Mouse (Mus musculus): ENCODE measurements around the gene Gp1bb. TPM values are rescaled to one million over a fixed set of nuclear protein-coding genes. Genes with fewer than 3 reads are reported as not detected.
A peak's percentile ranks its signal among the peaks of the same experiment; 100 is the strongest.

Gene Gp1bb
- polyA plus RNA-seq, 1 experiment from 2014 or later, result 5.1 TPM

DNA sequence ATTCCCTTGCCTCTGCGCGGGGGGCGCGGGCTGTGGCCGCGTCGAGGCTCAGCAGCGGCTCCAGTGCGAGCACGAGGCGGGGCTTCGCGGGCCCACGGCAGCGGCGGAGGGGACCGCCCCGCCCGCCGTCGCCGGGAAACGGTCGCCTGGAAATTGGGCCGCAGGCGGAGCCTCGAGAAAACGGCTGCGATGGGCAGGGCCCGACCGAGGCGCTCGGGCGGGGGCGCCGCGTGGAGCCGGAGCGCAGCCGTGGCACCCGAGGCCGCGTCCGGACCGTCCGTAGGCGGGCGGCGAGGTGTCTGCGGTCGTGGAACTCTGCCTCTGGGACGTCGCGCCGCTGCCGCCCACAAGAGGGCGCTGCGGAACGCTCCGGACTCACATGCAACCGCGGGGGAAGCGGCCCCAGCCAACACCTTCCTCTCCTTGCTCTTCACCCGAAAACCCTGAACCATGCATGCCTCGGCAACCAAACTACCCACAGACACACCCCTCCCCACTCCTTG, 4.2 kb upstream of the Gp1bb start, which contains the start of gene Gm49601:
TSS of gene Gm49601 (minus strand) at position 52 of the 503 bp plus-strand sequence.
- peak within 1 kb of the TSS; percentile 86 for H3K4me3 ChIP-seq
- ATAC-seq, result peak; percentile 31
- peaks cover 44% of the 10 kb centered on the region for H3K36me3 ChIP-seq (ENCODE audit: poor library complexity, severe bottlenecking)
- H3K9me3 ChIP-seq (replicated peaks), result no peaks in the 10 kb centered on the region
- peak within 1 kb of the TSS; percentile 93 for H3K9ac ChIP-seq
- peaks cover 67% of the 10 kb centered on the region for H3K27me3 ChIP-seq
- WGBS, result under 1% methylated on average over 61 of the region's 65 CpGs
- peaks cover 50% of the 10 kb centered on the region for H3K4me1 ChIP-seq
- peak within 1 kb of the TSS; percentile 88 for H3K4me2 ChIP-seq
- no peak within 1 kb of the TSS for H3K27ac ChIP-seq

DNA sequence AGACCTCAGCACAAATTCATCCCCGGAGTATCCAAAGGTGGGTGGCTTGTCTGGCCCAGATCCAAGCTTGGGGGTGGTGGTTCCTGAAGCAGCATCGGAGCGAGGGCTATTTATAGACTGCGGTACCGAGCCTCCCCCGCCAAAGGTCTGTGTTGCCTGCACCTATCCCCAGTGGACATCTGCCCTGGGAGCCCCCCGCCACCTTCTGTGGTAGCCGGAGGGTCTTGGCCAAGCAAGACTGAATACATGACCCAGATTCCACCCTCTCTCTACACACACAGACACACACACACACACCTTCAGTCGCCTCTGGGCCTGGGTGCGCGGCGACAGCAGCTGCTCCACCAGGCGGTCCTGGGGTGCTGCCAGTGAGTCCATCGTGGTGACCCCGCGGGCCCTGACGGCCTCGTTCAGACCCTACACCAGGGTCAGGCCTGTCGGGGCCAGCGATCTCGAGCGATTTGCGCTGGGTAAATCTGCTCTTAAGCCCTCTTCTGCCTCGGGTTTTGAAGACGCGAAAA, 3.6 kb upstream of the Gp1bb start:
- peaks cover 44% of the 10 kb centered on the region for H3K36me3 ChIP-seq (ENCODE audit: poor library complexity, severe bottlenecking)
- ATAC-seq, result peak; percentile 0; the same call in 1 of the 2 replicates
- H3K9ac ChIP-seq, result peak overlapping the region; percentile 70
- peak overlapping the region; percentile 88 for H3K4me2 ChIP-seq
- H3K9me3 ChIP-seq (replicated peaks), result no peaks in the 10 kb centered on the region
- no peak overlapping the region for H3K27ac ChIP-seq
- WGBS, result 14% methylated on average over 26 of the region's 26 CpGs
- peaks cover 56% of the 10 kb centered on the region for H3K4me1 ChIP-seq
- peak overlapping the region; percentile 86 for H3K4me3 ChIP-seq
- H3K27me3 ChIP-seq, result peaks cover 72% of the 10 kb centered on the region

DNA sequence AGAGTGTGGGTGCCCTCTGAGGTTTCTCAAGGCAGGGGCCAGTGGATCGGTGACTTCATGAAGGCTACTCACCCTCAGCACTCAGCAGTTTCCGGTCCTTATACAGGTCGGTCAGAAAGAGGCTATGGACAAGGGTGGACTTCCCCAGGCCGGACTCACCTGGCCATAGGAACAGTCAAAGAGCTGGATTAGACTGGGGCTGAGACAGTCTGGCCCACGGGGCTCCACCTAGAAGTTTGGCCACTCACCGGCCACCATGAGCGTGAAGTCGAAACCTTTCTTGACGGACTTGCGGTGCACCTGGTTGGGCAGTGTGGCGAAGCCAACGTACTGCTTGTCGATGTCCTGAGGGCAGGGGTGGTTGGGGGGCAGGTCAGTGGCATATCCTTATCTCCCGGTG, 2.9 kb upstream of the Gp1bb start:
- Histone ChIP-seq H3K4me2 (no peak overlapping the region), H3K9me3 (replicated peaks) (no peaks in the 10 kb centered on the region), H3K9ac (no peak overlapping the region), H3K4me1 (peaks cover 56% of the 10 kb centered on the region), H3K27me3 (peaks cover 75% of the 10 kb centered on the region), H3K27ac (no peak overlapping the region), H3K4me3 (no peak overlapping the region), H3K36me3 (ENCODE audit: poor library complexity, severe bottlenecking) (peaks cover 44% of the 10 kb centered on the region)
- WGBS, result 42% methylated on average over 14 of the region's 14 CpGs
- no peak for ATAC-seq

DNA sequence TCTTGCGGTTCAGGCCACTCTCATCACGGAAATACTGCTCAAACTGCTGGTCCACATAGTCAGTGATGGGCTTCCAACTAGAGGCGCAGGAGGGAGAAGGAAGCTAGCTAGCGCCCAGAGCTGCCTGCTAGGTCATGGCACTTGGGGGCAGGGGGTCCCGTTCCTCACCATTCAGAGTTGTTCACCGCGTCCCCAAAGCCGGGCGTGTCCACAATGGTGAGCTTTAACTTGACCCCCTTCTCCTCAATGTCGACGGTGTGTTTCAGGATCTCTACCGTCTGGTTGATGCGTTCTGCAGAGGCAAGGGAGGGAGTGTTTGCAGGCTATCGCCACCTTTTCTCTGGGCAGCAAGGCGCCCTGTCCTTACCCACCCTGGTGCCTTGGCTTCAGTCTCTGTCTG, 2.4 kb upstream of the Gp1bb start:
- no peak overlapping the region for H3K27ac ChIP-seq
- H3K27me3 ChIP-seq, result peaks cover 80% of the 10 kb centered on the region
- peaks cover 55% of the 10 kb centered on the region for H3K4me1 ChIP-seq
- H3K4me3 ChIP-seq, result no peak overlapping the region
- H3K36me3 ChIP-seq (ENCODE audit: poor library complexity, severe bottlenecking), result peaks cover 44% of the 10 kb centered on the region
- H3K9me3 ChIP-seq (replicated peaks), result no peaks in the 10 kb centered on the region
- no peak overlapping the region for H3K4me2 ChIP-seq
- 25% methylated on average over 15 of the region's 15 CpGs for WGBS
- ATAC-seq, result no peak
- no peak overlapping the region for H3K9ac ChIP-seq

DNA sequence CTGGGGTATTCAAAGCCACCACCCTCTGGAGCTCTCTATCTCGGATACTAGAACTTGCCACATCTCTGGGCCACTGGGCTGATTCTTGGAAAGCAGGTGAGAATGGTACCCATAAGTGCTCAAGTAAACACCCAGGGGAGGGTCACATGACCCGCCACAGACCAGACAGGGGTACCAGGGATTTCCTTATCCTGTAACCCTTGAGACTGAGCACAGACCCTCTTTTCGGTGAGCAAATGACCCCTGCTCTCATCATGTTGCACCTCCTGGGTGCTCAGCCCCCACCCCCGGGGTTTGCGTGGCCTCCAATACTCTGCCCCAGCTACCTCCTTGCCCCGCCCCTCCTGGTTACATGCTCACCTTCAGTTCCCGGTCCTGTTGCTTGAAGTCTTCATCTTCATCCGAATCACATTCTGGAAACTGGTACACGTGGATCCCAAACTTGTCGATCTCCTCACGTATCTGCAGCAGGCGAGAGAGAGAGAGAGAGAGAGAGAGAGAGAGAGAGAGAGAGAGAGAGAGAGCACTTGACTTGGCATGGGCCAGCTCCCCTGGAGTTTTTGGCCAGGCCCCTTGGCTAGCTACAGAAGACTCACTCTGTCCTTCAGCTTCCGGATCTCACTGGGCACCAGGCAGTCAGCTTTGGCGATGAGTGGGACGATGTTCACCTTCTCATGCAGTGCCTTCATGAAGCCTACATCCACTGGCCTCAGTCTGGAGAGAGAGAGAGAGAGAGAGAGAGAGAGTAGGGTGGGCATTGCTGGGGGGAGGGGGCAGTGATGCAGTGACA, 1.7 kb upstream of the Gp1bb start:
- Histone ChIP-seq H3K4me2 (no peak overlapping the region), H3K4me1 (peaks cover 52% of the 10 kb centered on the region), H3K9me3 (replicated peaks) (no peaks in the 10 kb centered on the region), H3K27ac (no peak overlapping the region), H3K27me3 (peaks cover 87% of the 10 kb centered on the region), H3K9ac (no peak overlapping the region), H3K36me3 (ENCODE audit: poor library complexity, severe bottlenecking) (peaks cover 44% of the 10 kb centered on the region), H3K4me3 (no peak overlapping the region)
- no peak for ATAC-seq
- WGBS, result 33% methylated on average over 15 of the region's 15 CpGs

DNA sequence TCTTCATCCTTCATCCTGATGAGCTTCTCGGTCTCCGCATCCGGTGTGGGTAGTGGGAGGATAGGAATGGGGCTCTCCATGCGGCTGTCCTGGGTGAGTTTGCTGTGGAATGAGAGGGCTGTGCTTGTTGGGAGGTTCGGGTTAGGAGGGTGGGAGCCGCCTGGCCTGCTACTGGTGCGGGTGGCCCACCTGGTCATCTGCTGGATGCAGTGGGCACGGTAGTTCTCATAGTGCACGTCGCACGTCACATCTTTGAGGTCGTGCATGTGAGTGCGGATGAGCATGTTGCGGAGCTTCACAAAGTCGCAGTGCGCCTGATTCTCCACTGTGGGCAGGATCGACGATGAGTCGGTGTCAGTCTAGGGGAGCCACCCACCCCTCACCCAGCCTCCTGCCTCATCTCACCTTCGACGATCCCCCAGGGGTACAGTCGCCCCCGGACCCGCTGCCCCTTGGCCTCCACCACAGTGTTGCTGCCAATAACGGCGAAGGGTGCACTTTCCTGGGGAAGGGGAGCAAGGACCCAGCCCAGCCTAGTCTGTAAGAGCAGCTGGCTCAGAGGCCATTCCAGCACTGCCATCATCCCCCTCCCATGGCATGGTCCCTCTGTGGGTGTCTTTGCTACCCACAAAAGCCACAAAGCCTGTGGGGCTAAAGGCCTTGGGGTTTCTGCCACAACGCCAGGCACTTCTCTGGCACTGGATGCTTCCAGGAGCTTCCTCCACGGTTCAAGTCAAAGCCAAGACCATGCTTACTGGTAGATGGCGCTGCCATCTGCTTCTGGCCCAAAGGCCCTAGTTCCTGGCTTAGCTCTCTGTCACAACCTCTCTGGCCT, 930 bp upstream of the Gp1bb start:
- Histone ChIP-seq H3K36me3 (ENCODE audit: poor library complexity, severe bottlenecking) (peaks cover 44% of the 10 kb centered on the region), H3K9ac (no peak overlapping the region), H3K27me3 (peaks cover 95% of the 10 kb centered on the region), H3K4me3 (no peak overlapping the region), H3K4me2 (no peak overlapping the region), H3K9me3 (replicated peaks) (no peaks in the 10 kb centered on the region), H3K27ac (no peak overlapping the region), H3K4me1 (peaks cover 44% of the 10 kb centered on the region)
- 31% methylated on average over 29 of the region's 29 CpGs for WGBS
- no peak for ATAC-seq

DNA sequence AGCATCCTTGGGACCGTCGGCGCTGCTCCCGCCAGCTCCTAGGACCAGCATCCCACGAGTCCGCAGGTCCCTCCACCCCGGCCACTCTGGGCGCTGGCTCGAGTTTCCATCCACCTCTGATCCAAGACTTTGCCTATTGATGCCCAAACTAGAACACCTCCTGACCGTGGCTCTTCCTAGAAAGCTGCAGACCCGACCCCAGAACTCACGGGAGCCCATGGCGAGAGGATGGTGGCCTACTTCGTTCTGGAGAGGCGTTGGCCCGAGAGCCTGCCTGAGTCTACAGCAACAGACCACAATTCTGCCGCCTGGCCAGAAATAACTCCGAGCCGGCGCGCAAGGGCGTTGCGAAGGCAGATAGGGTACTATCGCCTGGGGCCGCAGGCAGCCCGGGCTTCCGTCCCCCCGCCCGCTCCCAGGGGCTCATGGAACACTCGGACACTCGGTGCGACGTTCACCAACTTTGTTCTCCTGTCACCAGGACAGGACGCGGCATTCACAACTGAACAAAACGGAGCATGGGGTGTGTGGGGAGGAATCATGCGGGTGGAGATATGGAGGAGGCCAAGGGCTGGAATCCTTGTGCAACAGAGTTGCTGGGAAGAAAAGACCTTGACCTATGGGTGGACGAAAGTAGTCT, 721 bp downstream of the Gp1bb start:
- Histone ChIP-seq H3K27me3 (peaks cover 93% of the 10 kb centered on the region), H3K4me2 (peak overlapping the region; percentile 79), H3K9me3 (replicated peaks) (no peaks in the 10 kb centered on the region), H3K36me3 (ENCODE audit: poor library complexity, severe bottlenecking) (peaks cover 44% of the 10 kb centered on the region), H3K27ac (no peak overlapping the region), H3K4me3 (peak overlapping the region; percentile 44), H3K9ac (peak overlapping the region; percentile 55; the same call in 1 of the 2 replicates), H3K4me1 (peaks cover 32% of the 10 kb centered on the region)
- ATAC-seq, result no peak
- WGBS, result 4% methylated on average over 38 of the region's 38 CpGs

DNA sequence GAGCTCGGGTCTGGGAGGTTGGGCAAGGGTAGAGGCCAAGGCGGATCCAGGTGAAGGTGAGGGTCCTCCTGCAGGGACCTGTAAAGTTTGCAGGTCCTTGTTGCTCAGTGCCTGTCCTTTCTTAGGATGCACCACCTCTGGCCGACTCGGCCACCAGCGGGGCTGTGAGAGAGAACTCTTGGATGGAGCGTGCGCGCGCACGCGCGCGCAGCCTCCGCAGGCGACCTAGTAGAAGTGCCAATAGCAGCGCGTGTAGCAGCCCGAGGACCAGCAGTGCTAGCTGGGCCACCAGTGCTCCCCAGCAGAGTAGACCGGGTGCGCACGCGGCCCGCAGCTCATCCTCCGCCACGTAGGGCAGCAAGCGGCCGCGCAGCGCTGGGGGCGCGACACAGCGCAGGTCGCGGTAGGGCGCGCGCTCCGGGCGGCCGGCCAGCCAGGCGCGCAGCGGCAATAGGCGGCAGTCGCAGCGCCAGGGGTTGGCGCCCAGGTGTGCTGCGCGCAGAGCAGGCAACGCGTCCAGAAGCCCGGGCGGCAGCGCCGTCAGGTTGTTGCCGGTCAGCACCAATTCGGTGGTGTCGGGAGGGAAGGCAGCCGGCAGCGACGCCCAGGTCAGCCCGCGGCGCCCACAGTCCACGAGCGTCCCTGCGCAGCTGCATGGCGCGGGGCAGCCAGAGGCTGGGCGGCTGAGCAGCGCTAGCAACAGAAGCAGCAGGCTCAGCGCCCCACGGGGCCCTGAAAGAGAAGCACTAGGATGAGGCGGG, 1.4 kb downstream of the Gp1bb start:
- peak; percentile 28; the same call in 1 of the 2 replicates for ATAC-seq
- 1% methylated on average over 72 of the region's 74 CpGs for WGBS
- H3K27ac ChIP-seq, result no peak overlapping the region
- peak overlapping the region; percentile 55 for H3K9ac ChIP-seq
- H3K36me3 ChIP-seq (ENCODE audit: poor library complexity, severe bottlenecking), result peaks cover 44% of the 10 kb centered on the region
- H3K9me3 ChIP-seq (replicated peaks), result no peaks in the 10 kb centered on the region
- H3K4me3 ChIP-seq, result peak overlapping the region; percentile 44
- H3K27me3 ChIP-seq, result peaks cover 86% of the 10 kb centered on the region
- peaks cover 25% of the 10 kb centered on the region for H3K4me1 ChIP-seq
- H3K4me2 ChIP-seq, result peak overlapping the region; percentile 79

DNA sequence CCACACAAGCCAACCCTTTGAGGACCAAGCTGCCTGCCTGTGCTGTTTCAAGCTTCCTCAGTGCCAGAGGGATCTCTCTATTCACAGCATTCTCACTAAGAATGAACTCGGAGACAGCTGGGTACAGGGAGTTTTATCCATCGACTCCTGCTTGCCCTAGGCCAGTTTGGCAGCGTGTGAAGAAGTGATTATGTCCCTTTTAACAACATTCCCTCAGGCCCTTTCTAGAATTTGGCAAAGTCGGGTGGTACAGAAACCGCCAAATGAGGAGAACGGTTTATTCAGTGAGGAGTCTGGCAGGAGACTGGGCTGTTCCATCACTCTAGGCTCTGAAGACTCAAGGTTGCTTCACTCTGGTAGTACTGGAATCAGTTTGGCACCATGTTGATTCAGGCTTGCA, 2.0 kb downstream of the Gp1bb start:
- Histone ChIP-seq H3K36me3 (ENCODE audit: poor library complexity, severe bottlenecking) (peaks cover 38% of the 10 kb centered on the region), H3K9me3 (replicated peaks) (no peaks in the 10 kb centered on the region), H3K27ac (no peak overlapping the region), H3K4me2 (peak overlapping the region; percentile 79), H3K4me1 (peaks cover 20% of the 10 kb centered on the region), H3K4me3 (peak overlapping the region; percentile 44; the same call in 1 of the 2 replicates), H3K27me3 (peaks cover 80% of the 10 kb centered on the region), H3K9ac (no peak overlapping the region)
- no peak for ATAC-seq
- WGBS, result 17% methylated on average over 6 of the region's 6 CpGs

DNA sequence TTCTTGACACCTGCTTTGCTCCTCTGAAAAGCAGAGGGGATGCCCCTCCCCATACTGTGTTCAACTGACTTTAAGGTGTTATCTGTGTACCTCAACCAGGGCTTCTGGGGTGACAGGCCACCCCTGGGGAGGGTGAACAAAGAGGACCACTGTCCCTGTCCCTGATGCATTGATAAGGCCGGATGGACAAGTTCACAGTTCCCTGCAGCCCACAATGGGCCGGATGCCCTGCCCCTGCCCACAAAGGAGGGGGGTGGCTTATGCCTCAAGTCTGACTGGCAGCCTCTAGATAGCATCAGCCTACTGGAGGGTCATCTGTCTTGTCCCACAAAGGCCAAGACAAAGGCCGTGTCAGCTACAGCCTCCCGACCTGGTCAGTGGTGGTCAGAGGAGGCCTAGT, 3.1 kb downstream of the Gp1bb start:
- H3K36me3 ChIP-seq (ENCODE audit: poor library complexity, severe bottlenecking), result peaks cover 27% of the 10 kb centered on the region
- H3K27ac ChIP-seq, result no peak overlapping the region
- H3K4me3 ChIP-seq, result no peak overlapping the region
- H3K4me2 ChIP-seq, result no peak overlapping the region
- peaks cover 70% of the 10 kb centered on the region for H3K27me3 ChIP-seq
- no peak for ATAC-seq
- 46% methylated on average over 4 of the region's 4 CpGs for WGBS
- H3K4me1 ChIP-seq, result peaks cover 20% of the 10 kb centered on the region
- no peaks in the 10 kb centered on the region for H3K9me3 ChIP-seq (replicated peaks)
- no peak overlapping the region for H3K9ac ChIP-seq

DNA sequence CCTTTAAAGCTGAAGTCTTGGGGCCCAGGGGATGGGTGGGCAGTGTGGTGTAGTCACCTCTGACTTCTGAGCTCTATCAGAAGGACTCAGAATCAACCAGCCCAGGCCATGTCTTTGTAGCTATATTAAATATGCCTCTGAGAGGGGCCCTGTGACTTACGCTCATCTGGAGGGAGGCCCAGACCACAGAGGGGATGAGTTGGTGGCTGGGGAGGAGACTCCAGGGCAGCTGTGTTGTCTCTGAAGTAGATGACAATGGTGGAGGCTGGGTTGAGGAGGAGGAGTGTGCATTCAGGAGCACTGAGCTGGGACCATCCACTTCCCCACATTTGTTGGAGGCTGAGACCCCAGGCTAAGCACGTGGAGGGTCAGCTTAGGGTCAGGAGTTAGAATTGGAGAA, 3.9 kb downstream of the Gp1bb start:
- Histone ChIP-seq H3K36me3 (ENCODE audit: poor library complexity, severe bottlenecking) (peaks cover 19% of the 10 kb centered on the region), H3K9ac (no peak overlapping the region), H3K9me3 (replicated peaks) (no peaks in the 10 kb centered on the region), H3K4me1 (peaks cover 20% of the 10 kb centered on the region), H3K27me3 (peaks cover 61% of the 10 kb centered on the region), H3K27ac (no peak overlapping the region), H3K4me2 (no peak overlapping the region), H3K4me3 (no peak overlapping the region)
- ATAC-seq, result no peak
- WGBS, result 47% methylated on average over 2 of the region's 2 CpGs

Data from forebrain, embryonic 13.5 days (tissue).